Mouse (Mus musculus): ENCODE data around the gene Glb1. TPM values are rescaled to one million over a fixed set of nuclear protein-coding genes. Genes with fewer than 3 reads are reported as not detected.
A peak's percentile ranks its signal among the peaks of the same experiment; 100 is the strongest.

Glb1 gene
- total and polyA plus RNA-seq, 3 experiments = 7.0 to 15.7 TPM; not detected in 1

GRCm38 (mm10) chr9:114498218-114498617, 97.3 kb downstream of the Glb1 start (continued):
- no peak for TF ChIP-seq BHLHE40 (IDR thresholded peaks at IDR 0.05; ENCODE audit: borderline replicate concordance, low read depth, low read length)
- no peak for TF ChIP-seq ZMIZ1 (IDR thresholded peaks at IDR 0.05; ENCODE audit: low read depth, low read length)
- no peak for TF ChIP-seq POLR2AphosphoS2 (IDR thresholded peaks at IDR 0.05; ENCODE audit: low read length)

DNA sequence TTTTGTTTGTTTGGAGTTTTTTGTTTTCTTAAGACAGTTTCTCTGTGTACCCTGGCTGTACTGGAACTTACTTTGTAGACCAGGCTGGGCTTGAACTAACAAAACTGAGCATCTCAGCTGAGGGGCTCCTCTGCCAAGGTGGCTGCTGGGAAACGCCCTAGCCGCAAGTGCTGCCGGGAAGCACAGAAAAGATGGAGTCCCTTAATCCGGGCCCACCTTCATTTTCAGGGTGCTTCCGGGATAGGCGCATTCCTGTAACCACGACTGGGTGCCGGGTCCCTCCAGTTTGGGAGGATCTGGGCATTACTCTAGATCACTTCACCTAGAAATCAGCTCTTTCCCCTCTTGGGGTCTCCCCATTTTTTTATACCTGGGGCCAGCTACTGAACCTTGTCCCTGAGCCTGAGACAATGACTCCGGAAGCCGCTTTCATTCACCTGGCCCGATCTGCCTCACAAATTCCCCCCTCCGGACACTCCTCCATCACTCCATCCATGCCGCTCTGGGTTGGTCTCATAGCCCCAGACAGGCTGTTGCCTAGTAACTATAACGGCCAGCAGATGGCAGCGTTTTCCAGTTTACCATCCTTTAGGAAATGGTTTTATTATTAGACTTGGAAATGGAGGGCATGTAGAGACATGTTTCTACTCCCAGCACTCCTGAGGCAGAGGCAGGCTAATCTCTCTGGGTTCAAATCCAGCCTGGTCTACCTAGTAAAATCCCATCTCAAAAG, 99.1 kb downstream of the Glb1 start:
- Histone ChIP-seq H3K27me3 (ENCODE audit: control insufficient read depth in 1 of 2, insufficient read depth in 2 of 2, low read length in 2 of 2) (no peaks in the 10 kb centered on the region), H3K4me3 (ENCODE audit: control insufficient read depth in 1 of 2, insufficient read depth in 1 of 2, low read depth in 2 of 2, low read length in 2 of 2) (no peak overlapping the region), H3K36me3 (ENCODE audit: control insufficient read depth in 1 of 2, insufficient read depth in 2 of 2, low read length in 2 of 2) (peaks cover 0 to 10% of the 10 kb centered on the region in 2 experiments; a peak in 2 of 4 replicates), H3K9ac (ENCODE audit: control insufficient read depth, low read depth, low read length, poor library complexity, severe bottlenecking) (no peak overlapping the region), H3K79me2 (ENCODE audit: control insufficient read depth, insufficient read depth, low read length, poor library complexity) (no peaks in the 10 kb centered on the region), H3K4me1 (ENCODE audit: control insufficient read depth in 1 of 2, insufficient read depth in 2 of 2, low read length in 2 of 2) (peaks cover 0 to 22% of the 10 kb centered on the region in 2 experiments; a peak in 2 of 4 replicates), H3K9me3 (replicated peaks; ENCODE audit: insufficient read depth, low read length) (no peaks in the 10 kb centered on the region), H3K27ac (ENCODE audit: control insufficient read depth, low read depth, low read length) (no peak overlapping the region)
- DNase-seq (ENCODE audit: low read depth, low spot score) = peak; percentile 77
- TF ChIP-seq ZC3H11A (IDR thresholded peaks at IDR 0.05; ENCODE audit: low read depth, low read length) (peak; percentile 55), SMC3 (IDR thresholded peaks at IDR 0.05; ENCODE audit: low read depth, low read length) (peak; percentile 77), CTCF (IDR thresholded peaks at IDR 0.05 in 2 of 3, conservative IDR thresholded peaks at IDR 0.05 in 1 of 3; ENCODE audit: control insufficient read depth in 1 of 3, insufficient read depth in 1 of 3, low read depth in 2 of 3, low read length in 3 of 3, poor library complexity in 1 of 3, severe bottlenecking in 1 of 3) (peak; percentile 51 to 85 (median 58)), RAD21 (IDR thresholded peaks at IDR 0.05; ENCODE audit: low read depth, low read length) (peak; percentile 67), CHD1 (IDR thresholded peaks at IDR 0.05; ENCODE audit: low read depth, low read length) (no peak)

DNA sequence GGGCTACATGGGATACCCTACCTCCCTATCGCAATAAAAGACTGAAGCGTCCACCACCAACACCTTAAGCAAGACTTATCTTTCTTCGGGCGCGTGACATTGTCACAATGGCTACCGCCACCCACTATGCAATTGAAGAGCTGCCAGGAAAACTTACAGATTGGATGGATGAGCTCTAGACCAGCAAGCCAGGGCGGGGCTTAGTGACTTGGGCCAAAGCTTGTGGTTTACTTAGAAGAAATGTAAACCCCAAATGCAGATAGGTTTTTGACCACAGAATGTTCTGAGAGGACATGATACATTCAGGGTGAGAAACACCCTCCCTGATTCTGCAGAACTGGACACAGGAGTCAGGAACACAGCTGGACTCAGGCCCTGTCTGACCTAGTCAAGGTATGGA, 100.2 kb downstream of the Glb1 start:
- H3K79me2 ChIP-seq (ENCODE audit: control insufficient read depth, insufficient read depth, low read length, poor library complexity) = no peaks in the 10 kb centered on the region
- peak; percentile 82 for DNase-seq (ENCODE audit: low read depth, low spot score)
- H3K9me3 ChIP-seq (replicated peaks; ENCODE audit: insufficient read depth, low read length) = no peaks in the 10 kb centered on the region
- peaks cover 0 to 22% of the 10 kb centered on the region in 2 experiments; a peak in 2 of 4 replicates for H3K4me1 ChIP-seq (ENCODE audit: control insufficient read depth in 1 of 2, insufficient read depth in 2 of 2, low read length in 2 of 2)
- 0 out of 2 replicates have a peak overlapping the region, but pooled peaks have one; percentile 12 for H3K9ac ChIP-seq (ENCODE audit: control insufficient read depth, low read depth, low read length, poor library complexity, severe bottlenecking)
- peak overlapping the region; percentile 39; the same call in 1 of the 2 replicates for H3K27ac ChIP-seq (ENCODE audit: control insufficient read depth, low read depth, low read length)
- no peaks in the 10 kb centered on the region for H3K27me3 ChIP-seq (ENCODE audit: control insufficient read depth in 1 of 2, insufficient read depth in 2 of 2, low read length in 2 of 2)
- TF ChIP-seq ELF1 (IDR thresholded peaks at IDR 0.05; ENCODE audit: low read depth, low read length) (no peak), ZNF384 (IDR thresholded peaks at IDR 0.05; ENCODE audit: low read depth, low read length) (no peak), SIN3A (IDR thresholded peaks at IDR 0.05; ENCODE audit: low read length) (peak; percentile 48; the same call in 1 of the 2 replicates), E2F4 (IDR thresholded peaks at IDR 0.05; ENCODE audit: borderline replicate concordance, low read depth, low read length) (no peak), USF1 (IDR thresholded peaks at IDR 0.05; ENCODE audit: low read depth, low read length) (peak; percentile 46; the same call in 1 of the 2 replicates), MYB (IDR thresholded peaks at IDR 0.05; ENCODE audit: low read depth, low read length) (0 out of 2 replicates have a peak, but pooled peaks have one; percentile 5), BHLHE40 (IDR thresholded peaks at IDR 0.05; ENCODE audit: borderline replicate concordance, low read depth, low read length) (peak; percentile 72; the same call in 1 of the 2 replicates), RCOR1 (IDR thresholded peaks at IDR 0.05; ENCODE audit: low read depth, low read length) (peak; percentile 93), GATA1 (IDR thresholded peaks at IDR 0.05; ENCODE audit: low read depth, low read length) (peak; percentile 60), MXI1 (IDR thresholded peaks at IDR 0.05; ENCODE audit: low read depth, low read length) (peak; percentile 3; the same call in 1 of the 2 replicates), EP300 (IDR thresholded peaks at IDR 0.05; ENCODE audit: low read depth in 1 of 2, low read length in 2 of 2) (peak; percentile 70 to 76), ETS1 (IDR thresholded peaks at IDR 0.05; ENCODE audit: low read depth, low read length) (peak; percentile 39; the same call in 1 of the 2 replicates), MYC (IDR thresholded peaks at IDR 0.05; ENCODE audit: low read depth, low read length) (peak; percentile 21; the same call in 1 of the 2 replicates), NRF1 (IDR thresholded peaks at IDR 0.05; ENCODE audit: insufficient read depth, low read depth, low read length, poor library complexity, severe bottlenecking) (no peak), TCF12 (IDR thresholded peaks at IDR 0.05; ENCODE audit: low read depth, low read length) (peak; percentile 25; the same call in 1 of the 2 replicates), MAX (IDR thresholded peaks at IDR 0.05; ENCODE audit: low read length) (0 out of 2 replicates have a peak, but pooled peaks have one; percentile 17), TAL1 (IDR thresholded peaks at IDR 0.05; ENCODE audit: low read length) (peak; percentile 52), MAZ (IDR thresholded peaks at IDR 0.05; ENCODE audit: low read depth, low read length) (no peak)
- H3K36me3 ChIP-seq (ENCODE audit: control insufficient read depth in 1 of 2, insufficient read depth in 2 of 2, low read length in 2 of 2) = peaks cover 0 to 10% of the 10 kb centered on the region in 2 experiments; a peak in 2 of 4 replicates
- H3K4me3 ChIP-seq (ENCODE audit: control insufficient read depth in 1 of 2, insufficient read depth in 1 of 2, low read depth in 2 of 2, low read length in 2 of 2) = no peak overlapping the region

All from MEL (cell line).